Mouse (Mus musculus) kidney, postnatal 4 days (tissue): Measurements from ENCODE around the gene Ddr2.
"Not testable (repeated sequence)": the region's sequence is repeated elsewhere in the genome, so short reads cannot be mapped to it uniquely, and the experiment has no call there.

Experiments used
- DNase-seq, 2 experiments: peaks; one replicate each; pipeline ENCODE4 v3.0.0; 2021; ENCODE audit warnings: mixed read lengths in 2 of 2

Ddr2 gene

GRCm38 (mm10) chr1:170110516-170111332 lies at the start of gene Ddr2:
Ddr2 (minus strand) TSS chr1:170110762.
- peak; percentile 84 to 88 for DNase-seq

GRCm38 (mm10) chr1:170159707-170160106 lies 49.1 kb upstream of the Ddr2 start:
- DNase-seq: no peak

GRCm38 (mm10) chr1:170155761-170156160 lies 45.2 kb upstream of the Ddr2 start:
- no peak for DNase-seq

- DNase-seq: no peak
These were observed 44.7 kb upstream of the Ddr2 start for GRCm38 (mm10) chr1:170155298-170155697.

GRCm38 (mm10) chr1:170153986-170154385 lies 43.4 kb upstream of the Ddr2 start:
- DNase-seq: no peak

GRCm38 (mm10) chr1:170152552-170152951 lies 42.0 kb upstream of the Ddr2 start:
- DNase-seq: no peak

GRCm38 (mm10) chr1:170150870-170151269 lies 40.3 kb upstream of the Ddr2 start:
- DNase-seq: no peak

GRCm38 (mm10) chr1:170149756-170150155 lies 39.2 kb upstream of the Ddr2 start:
- no peak for DNase-seq

- DNase-seq: no peak
These were observed 38.0 kb upstream of the Ddr2 start for GRCm38 (mm10) chr1:170148536-170148935.

GRCm38 (mm10) chr1:170147651-170148448 lies 37.3 kb upstream of the Ddr2 start:
- no peak for DNase-seq

- no peak for DNase-seq
These were observed 35.0 kb upstream of the Ddr2 start for GRCm38 (mm10) chr1:170145606-170146005.

GRCm38 (mm10) chr1:170142256-170142871 lies 31.8 kb upstream of the Ddr2 start:
- no peak for DNase-seq

GRCm38 (mm10) chr1:170141626-170142025 lies 31.1 kb upstream of the Ddr2 start:
- DNase-seq: no peak

GRCm38 (mm10) chr1:170136351-170137009 lies 25.9 kb upstream of the Ddr2 start:
- DNase-seq: peak; percentile 73 to 84

GRCm38 (mm10) chr1:170134264-170134663 lies 23.7 kb upstream of the Ddr2 start:
- no peak for DNase-seq

- no peak for DNase-seq
These were observed 20.4 kb upstream of the Ddr2 start for GRCm38 (mm10) chr1:170130962-170131361.

- DNase-seq: no peak
These were observed 14.1 kb upstream of the Ddr2 start for GRCm38 (mm10) chr1:170124644-170125043.

- DNase-seq: no peak
These were observed 3.1 kb upstream of the Ddr2 start for GRCm38 (mm10) chr1:170113616-170114015.

- DNase-seq: no peak
These were observed 1.7 kb upstream of the Ddr2 start for GRCm38 (mm10) chr1:170112261-170112660.

GRCm38 (mm10) chr1:170111651-170112226 lies 1.2 kb upstream of the Ddr2 start:
- DNase-seq: peak in 1 of 2 experiments; percentile 3

- DNase-seq: peak; percentile 12 to 50
These were observed 616 bp downstream of the Ddr2 start for GRCm38 (mm10) chr1:170109776-170110515.

- not testable (repeated sequence) for DNase-seq
These were observed 7.7 kb downstream of the Ddr2 start for GRCm38 (mm10) chr1:170102814-170103213.
